Mouse (Mus musculus): ENCODE results near the gene Dock1.

Gene Dock1

GRCm38 (mm10) chr7:134821264-134821663 is 150.8 kb downstream of the Dock1 start:
- intact Hi-C loops (cut with DNase I): no loop called here

- intact Hi-C loops (cut with DNase I): no loop called here
Measured at GRCm38 (mm10) chr7:134822006-134822405, 151.6 kb downstream of the Dock1 start.

- intact Hi-C loops (cut with DNase I): no loop called here
Measured at GRCm38 (mm10) chr7:134823891-134824290, 153.4 kb downstream of the Dock1 start.

GRCm38 (mm10) chr7:134840066-134840465 is 169.6 kb downstream of the Dock1 start:
- intact Hi-C loops (cut with DNase I): no loop called here

GRCm38 (mm10) chr7:134842751-134843150 is 172.3 kb downstream of the Dock1 start:
- intact Hi-C loops (cut with DNase I): no loop called here

GRCm38 (mm10) chr7:134862000-134862399 is 191.5 kb downstream of the Dock1 start:
- intact Hi-C loops (cut with DNase I): no loop called here

- intact Hi-C loops (cut with DNase I): no loop called here
Measured at GRCm38 (mm10) chr7:134864175-134864574, 193.7 kb downstream of the Dock1 start.

- intact Hi-C loops (cut with DNase I): no loop called here
Measured at GRCm38 (mm10) chr7:134872511-134872910, 202.1 kb downstream of the Dock1 start.

GRCm38 (mm10) chr7:134872981-134873380 is 202.5 kb downstream of the Dock1 start:
- intact Hi-C loops (cut with DNase I): no loop called here

- intact Hi-C loops (cut with DNase I): no loop called here
Measured at GRCm38 (mm10) chr7:134878985-134879384, 208.5 kb downstream of the Dock1 start.

GRCm38 (mm10) chr7:134880431-134880830 is 210.0 kb downstream of the Dock1 start:
- intact Hi-C loops (cut with DNase I): no loop called here

GRCm38 (mm10) chr7:134883516-134883915 is 213.1 kb downstream of the Dock1 start:
- intact Hi-C loops (cut with DNase I): no loop called here

- intact Hi-C loops (cut with DNase I): no loop called here
Measured at GRCm38 (mm10) chr7:134892449-134892871, 222.0 kb downstream of the Dock1 start.

GRCm38 (mm10) chr7:134892972-134893371 is 222.5 kb downstream of the Dock1 start:
- intact Hi-C loops (cut with DNase I): no loop called here

- intact Hi-C loops (cut with DNase I): no loop called here
Measured at GRCm38 (mm10) chr7:134894604-134895003, 224.2 kb downstream of the Dock1 start.

- intact Hi-C loops (cut with DNase I): no loop called here
Measured at GRCm38 (mm10) chr7:134899462-134899861, 229.0 kb downstream of the Dock1 start.

- intact Hi-C loops (cut with DNase I): loop anchor here (5.0 kb wide), 1 partner anchor 35 kb away; the partner anchor contains the start of gene Fam196a
Measured at GRCm38 (mm10) chr7:134901992-134902391, 231.5 kb downstream of the Dock1 start.

- intact Hi-C loops (cut with DNase I): no loop called here
Measured at GRCm38 (mm10) chr7:134931886-134932285, 261.4 kb downstream of the Dock1 start.

GRCm38 (mm10) chr7:134937471-134937926 is 267.0 kb downstream of the Dock1 start:
- intact Hi-C loops (cut with DNase I): loop anchor here (5.0 kb wide), 1 partner anchor 35 kb away; no protein-coding TSS in a partner anchor

- intact Hi-C loops (cut with DNase I): loop anchor here (5.0 kb wide), 1 partner anchor 36 kb away; no protein-coding TSS in a partner anchor
Measured at GRCm38 (mm10) chr7:134937927-134938609, 267.6 kb downstream of the Dock1 start, which contains the start of gene Fam196a. Gene Fam196a (minus strand): TSS chr7:134938430.

GRCm38 (mm10) chr7:134941891-134942290 is 271.4 kb downstream of the Dock1 start:
- intact Hi-C loops (cut with DNase I): no loop called here

GRCm38 (mm10) chr7:134943063-134943462 is 272.6 kb downstream of the Dock1 start:
- intact Hi-C loops (cut with DNase I): no loop called here

GRCm38 (mm10) chr7:134943701-134944100 is 273.2 kb downstream of the Dock1 start:
- intact Hi-C loops (cut with DNase I): no loop called here
